Mouse (Mus musculus) lung, postnatal 14 days (tissue): ENCODE results near the gene Ncapg.

Source experiments
- DNase-seq: peaks from one replicate; pipeline ENCODE4 v3.0.0; 2021

The Ncapg gene

GRCm38 (mm10) chr5:45709653-45710052 is 39.9 kb downstream of the Ncapg start:
- no peak for DNase-seq

- DNase-seq = no peak
Observed at GRCm38 (mm10) chr5:45718848-45719488, 49.2 kb downstream of the Ncapg start.

- no peak for DNase-seq
Observed at GRCm38 (mm10) chr5:45733751-45734150, 64.0 kb downstream of the Ncapg start.

- DNase-seq = no peak
Observed at GRCm38 (mm10) chr5:45737911-45738310, 68.2 kb downstream of the Ncapg start.
